Mouse (Mus musculus): ENCODE measurements around the gene Dyx1c1.
A peak's percentile ranks its signal among the peaks of the same experiment; 100 is the strongest.

Gene Dyx1c1

GRCm38 (mm10) chr9:72958521-72959450 lies at the start of gene Dyx1c1, which contains the start of gene Gm44503:
Dyx1c1 (plus strand) TSS chr9:72958785.
Gm44503 (plus strand) TSS chr9:72958852.
- peak; percentile 70 to 71 for DNase-seq

- no peak for DNase-seq
Observed at GRCm38 (mm10) chr9:72911381-72911780, 47.2 kb upstream of the Dyx1c1 start.

DNA sequence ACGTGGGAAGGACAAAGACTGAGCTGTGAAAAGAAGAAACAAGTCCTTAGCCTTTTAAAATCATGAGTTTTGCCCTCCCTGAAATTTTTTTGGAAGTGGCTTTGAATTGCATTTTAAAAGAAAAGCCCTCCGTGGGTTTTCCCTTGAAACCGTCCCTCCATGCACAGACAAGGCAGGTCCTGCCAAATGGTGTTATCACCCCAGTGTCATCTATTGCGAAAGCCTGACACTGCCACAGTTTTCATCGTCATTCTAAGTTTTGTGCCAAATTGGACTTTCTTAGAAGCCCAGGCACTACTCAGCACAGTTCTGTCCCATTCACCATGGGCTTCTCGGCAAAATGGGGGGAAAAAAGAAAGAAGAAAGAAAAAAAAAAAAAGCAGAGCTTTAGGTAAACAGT lies 45.0 kb upstream of the Dyx1c1 start:
- no peak for DNase-seq

DNA sequence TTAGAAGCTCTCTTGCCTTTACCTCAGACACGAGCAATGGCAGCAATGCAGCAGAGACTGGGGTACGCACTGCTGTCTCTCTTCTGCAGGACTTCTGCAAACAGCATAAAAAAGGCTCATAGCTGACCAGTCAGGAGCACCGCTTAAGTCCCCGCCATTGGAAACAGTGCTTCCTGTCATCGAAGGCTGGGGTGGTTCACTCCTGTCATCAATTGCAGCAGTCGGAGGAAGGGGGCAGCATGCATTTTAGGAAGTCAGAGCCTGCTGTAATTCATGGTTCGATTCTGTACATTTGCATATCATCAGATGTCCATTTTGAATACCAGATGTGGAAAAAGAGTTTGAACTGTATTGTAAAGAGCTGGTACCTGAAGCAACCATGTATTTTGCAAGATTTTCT lies 42.9 kb upstream of the Dyx1c1 start:
- no peak for DNase-seq

- no peak for DNase-seq
Observed at GRCm38 (mm10) chr9:72923068-72923467, 35.5 kb upstream of the Dyx1c1 start.

DNA sequence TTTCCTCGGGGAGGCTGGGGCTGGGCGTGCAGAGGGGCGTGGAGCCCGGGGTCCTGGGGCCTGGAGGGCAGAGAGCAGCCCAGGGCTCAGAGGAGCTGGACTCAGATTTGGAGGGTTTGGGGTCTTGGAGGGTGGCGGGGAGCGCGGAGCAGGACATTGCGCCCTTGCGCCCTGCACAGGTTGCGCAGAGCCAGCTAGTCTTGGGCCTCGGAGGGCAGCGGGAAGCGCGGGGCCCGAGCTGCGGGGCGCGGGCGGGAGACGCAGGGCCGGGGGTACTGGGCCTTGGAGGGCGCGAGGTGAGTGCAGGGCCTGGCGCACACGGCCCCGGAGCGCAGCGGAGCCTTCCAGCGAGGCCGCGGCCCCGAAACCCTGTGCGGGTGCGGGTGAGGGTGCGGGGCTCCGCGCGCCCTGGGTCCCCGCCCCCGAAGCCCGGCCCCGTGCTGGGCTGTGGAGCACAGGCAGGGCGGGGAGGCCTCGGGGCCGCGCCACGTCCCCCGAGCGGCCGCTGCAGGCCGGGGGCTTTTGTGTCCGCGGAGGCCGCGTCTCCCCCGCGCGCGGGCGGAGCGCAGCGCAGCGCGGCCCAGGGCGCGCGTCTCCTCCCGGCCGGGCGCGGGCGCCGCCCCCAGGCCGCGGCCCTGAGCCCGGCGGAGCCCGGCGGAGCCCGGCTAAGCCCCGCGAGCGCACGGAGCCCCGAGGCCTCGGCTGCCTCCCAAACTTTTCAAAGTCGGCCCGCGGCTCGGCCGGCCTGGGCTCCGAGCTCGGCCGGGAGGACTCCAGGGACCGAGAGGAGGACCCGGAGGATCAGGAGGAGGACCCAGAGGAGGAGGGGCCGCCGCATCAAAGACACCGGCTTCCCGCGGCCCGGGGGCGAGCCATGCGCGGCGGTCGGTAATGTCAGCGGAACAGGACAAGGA lies 33.3 kb upstream of the Dyx1c1 start, which contains the start of gene Pygo1:
TSS of gene Pygo1 (plus strand) at position 625 of the 914 bp plus-strand sequence.
- peak in 1 of 2 experiments; percentile 1 for DNase-seq

DNA sequence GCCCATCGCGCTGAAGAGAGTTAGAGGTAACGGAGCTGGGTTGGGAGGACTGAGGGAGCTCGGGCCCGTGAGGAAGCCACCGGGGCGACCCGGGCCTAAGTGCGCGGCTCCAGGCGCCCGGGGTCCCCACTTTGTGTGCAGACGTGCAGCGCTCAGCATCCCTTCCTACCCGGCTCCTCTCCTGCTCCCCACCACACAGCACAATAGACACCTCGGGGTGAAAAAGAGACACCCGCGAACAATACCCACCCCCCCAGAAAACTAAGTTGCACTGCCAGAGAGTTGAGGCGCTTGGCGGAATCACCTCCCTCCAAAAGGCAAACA lies 32.7 kb upstream of the Dyx1c1 start:
- no peak for DNase-seq

DNA sequence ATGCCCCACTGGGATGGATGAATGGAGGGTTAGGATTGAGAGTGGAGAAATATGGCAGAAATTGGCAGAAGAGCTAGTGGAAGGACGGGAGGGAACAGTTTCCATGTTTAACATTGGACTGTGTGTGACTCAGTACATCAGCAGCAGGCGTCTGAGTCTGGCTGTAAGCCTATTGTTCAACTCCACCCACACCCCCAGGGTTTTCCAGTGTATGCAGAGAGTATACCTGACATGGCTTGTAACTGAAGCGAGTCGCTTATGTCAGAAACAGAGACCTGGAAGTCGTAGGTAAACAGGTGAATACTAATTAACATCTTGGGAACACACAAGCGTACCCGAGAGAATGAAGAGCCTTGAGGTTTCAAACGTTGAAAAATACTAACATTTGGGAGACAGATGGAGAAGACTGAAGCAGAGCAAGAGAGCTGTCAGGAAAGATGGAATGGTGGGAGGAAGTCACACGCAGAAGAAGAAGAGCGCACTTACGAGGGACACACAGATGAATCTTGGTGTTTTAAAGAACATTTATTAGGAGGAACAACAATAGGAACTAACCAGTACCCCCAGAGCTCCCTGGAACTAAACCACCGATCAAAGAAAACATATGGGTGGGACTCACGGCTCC lies 27.3 kb upstream of the Dyx1c1 start:
- DNase-seq: no peak

GRCm38 (mm10) chr9:72935309-72935708 lies 23.3 kb upstream of the Dyx1c1 start:
- no peak for DNase-seq

GRCm38 (mm10) chr9:72936301-72936700 lies 22.3 kb upstream of the Dyx1c1 start:
- DNase-seq: no peak

DNA sequence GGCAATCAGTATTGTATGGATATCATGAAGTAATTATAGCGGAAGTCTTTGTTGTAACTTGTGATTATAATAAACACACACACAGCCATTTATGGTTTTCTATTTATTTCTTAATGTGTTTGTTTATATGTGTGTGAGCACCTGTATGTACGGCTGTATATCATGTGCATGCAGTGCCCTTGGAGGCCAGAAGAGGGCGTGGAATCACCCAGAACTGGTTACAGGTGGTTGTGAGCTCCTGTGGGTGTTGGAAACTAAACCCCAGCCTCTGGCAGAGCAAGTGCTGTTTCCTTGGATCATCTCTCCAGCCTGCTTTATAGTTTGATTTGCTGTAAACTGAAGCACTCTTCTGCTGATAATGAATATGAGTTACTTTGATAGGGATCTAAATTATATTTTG lies 15.2 kb upstream of the Dyx1c1 start:
- no peak for DNase-seq

DNA sequence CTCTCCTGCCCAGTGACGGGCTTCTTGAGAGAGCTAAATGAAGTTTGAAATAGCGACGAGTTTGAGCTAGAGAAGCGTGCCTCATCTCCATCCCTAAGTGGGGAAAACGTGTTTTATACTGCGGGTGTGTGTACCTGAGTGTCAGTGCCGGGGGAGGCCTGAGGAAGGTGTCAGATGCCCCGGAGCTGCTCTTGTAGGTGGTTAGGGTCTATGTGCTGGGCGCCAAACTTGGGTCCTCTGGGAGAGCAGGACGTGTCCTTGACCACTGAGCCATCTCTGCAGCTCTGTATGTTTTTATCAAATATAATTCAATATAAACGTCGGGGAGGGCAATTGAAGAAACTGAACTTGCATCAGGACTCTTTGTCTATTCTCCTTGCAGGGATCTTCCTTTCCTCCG lies 14.3 kb upstream of the Dyx1c1 start:
- DNase-seq: no peak

GRCm38 (mm10) chr9:72947010-72947409 lies 11.6 kb upstream of the Dyx1c1 start:
- DNase-seq: no peak

GRCm38 (mm10) chr9:72949572-72949971 lies 9.0 kb upstream of the Dyx1c1 start:
- no peak for DNase-seq

GRCm38 (mm10) chr9:72954746-72955145 lies 3.8 kb upstream of the Dyx1c1 start:
- DNase-seq: no peak

- peak in 1 of 2 experiments; percentile 50 for DNase-seq
Observed at GRCm38 (mm10) chr9:72955546-72955945, 3.0 kb upstream of the Dyx1c1 start.

GRCm38 (mm10) chr9:72961346-72961745 lies 2.8 kb downstream of the Dyx1c1 start:
- DNase-seq: peak; percentile 31 to 39

DNA sequence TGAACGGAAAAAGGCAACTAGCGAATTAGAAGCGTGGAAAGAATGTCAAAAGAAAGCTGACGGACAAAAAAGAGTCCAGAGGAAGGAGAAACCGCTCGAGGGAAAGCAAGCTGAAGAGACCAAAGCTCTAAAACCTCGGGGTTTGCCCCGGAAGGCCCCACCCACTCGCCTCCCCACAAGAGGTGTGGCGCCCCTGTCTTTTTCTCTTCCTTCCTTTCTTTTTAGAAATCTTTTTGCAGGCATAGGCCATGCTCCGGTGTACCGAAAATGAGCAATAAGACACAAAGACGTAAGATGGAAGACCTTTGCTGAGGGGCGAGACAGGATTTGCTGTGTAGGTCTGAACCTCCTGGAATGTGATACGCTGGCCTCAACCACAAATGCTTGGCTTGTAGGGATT lies 3.4 kb downstream of the Dyx1c1 start:
- no peak for DNase-seq

- DNase-seq: peak in 1 of 2 experiments; percentile 41
Observed at GRCm38 (mm10) chr9:72968349-72969061, 9.9 kb downstream of the Dyx1c1 start.

DNA sequence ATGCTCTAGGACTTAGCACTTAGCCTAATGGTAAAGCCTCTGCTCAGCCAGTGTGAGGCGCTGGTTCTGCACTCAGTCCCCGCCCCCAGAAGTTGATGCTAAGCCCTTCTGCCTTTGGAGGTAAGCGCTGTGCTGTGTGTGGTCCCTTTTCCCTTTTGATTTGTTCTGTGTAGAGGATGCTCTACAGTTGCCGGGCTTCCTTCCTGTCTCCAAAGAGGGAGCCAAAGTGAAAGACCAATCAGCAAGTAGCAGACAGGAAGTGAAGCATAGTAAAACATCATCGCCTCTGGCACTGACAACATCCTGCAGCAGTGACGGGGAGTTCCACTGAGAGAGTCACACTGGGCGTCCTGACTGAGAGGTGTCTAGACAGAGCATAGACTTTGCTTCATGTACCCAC lies 11.3 kb downstream of the Dyx1c1 start:
- DNase-seq: no peak

DNA sequence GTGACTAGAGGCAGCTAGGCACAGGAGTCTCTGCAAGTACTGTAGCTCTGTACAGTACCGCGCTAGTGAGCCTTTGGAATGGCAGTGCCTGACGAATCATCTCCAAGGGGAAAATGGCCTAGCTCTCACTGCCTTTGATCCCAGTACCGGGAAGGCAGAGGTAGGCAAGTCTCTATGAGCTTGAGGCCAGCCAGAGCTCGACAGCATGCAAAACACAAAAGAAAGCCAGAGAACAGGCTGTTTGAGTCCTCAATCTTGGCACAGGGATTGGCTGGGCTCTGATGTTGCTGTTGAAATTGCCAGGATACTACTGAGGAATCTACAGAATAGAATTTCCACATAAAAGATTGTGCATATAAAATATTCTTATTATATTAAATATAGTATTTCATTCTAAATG lies 13.8 kb downstream of the Dyx1c1 start:
- DNase-seq: no peak

DNA sequence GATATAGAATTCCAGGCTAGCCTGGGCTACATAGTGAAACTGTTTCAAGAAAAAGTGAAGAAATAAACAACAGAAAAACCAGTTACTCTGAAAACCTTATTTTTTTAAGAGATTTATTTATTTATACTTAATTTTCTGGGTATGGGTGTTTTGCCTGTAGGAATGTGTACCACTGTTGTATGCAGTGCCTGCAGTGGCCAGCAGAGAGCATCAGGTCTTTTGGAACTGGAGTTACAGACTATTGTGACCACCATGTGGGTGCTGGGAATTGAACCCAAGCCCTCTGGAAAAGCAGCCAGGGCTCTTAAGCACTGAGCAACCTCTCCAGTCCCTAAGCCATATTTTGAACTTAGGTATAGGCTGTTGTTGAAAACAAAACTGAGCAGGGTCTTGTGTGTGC lies 14.4 kb downstream of the Dyx1c1 start:
- DNase-seq: no peak
